Mouse (Mus musculus): ENCODE data around the gene Mrpl41.

DNA sequence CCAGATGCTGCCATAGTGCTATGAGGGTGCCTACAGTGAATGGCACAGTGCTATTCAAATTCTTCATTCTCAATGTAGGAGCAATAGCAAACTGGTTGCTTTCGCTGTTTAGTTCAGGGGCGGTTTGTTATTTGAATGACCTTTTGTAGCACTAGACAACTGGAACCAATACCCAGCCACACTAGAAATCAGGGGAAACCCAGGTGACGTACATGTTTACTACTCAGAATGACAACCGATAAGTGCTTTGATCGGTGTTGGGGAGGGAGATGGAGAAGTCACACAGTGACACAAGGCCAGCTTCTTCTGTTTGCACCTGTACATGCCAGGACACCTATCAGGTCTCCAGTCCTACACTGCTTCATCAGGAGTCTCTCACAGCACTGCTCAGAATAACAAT is 45.3 kb downstream of the Mrpl41 start:
- TF ChIP-seq POLR2A (IDR thresholded peaks at IDR 0.05; ENCODE audit: insufficient read depth, low read depth, low read length) = no peak
- no peak for TF ChIP-seq CTCF (IDR thresholded peaks at IDR 0.05; ENCODE audit: insufficient read depth, low read depth, low read length)
